Mouse (Mus musculus) left cerebral cortex, postnatal 14 days (tissue): ENCODE measurements at regions not wholly inside any gene's neighbourhood (a gene's known extent, or its start where the extent isn't known, plus 50 kb on each side); places are given as distances from the start of the nearest gene placed in this dataset.

Experiments
- DNase-seq, 2 experiments: peaks; one replicate each; pipeline ENCODE4 v3.0.0; 2021 to 2022; ENCODE audit warnings: low spot score in 2 of 2, mixed read lengths in 1 of 2
- intact Hi-C: fragments of 180-260 bp; cut with DNase I; formaldehyde crosslinking; loops from one replicate; pipeline ENCODE4 v1.15.1; 2025

- DNase-seq = peak in 1 of 2 experiments; percentile 23
- intact Hi-C loops = no loop called here
These were observed 125.6 kb downstream of the Smad6 start for GRCm38 (mm10) chr9:63896073-63896807.

GRCm38 (mm10) chr9:63892235-63892971 lies 129.5 kb downstream of the Smad6 start:
- intact Hi-C loops = no loop called here

GRCm38 (mm10) chr9:63890717-63891116 lies 131.1 kb downstream of the Smad6 start:
- DNase-seq = no peak
- intact Hi-C loops = no loop called here

More at GRCm38 (mm10) chr9:63892235-63892971, 129.5 kb downstream of the Smad6 start:
- DNase-seq = no peak

GRCm38 (mm10) chr9:63889570-63889969 lies 131.8 kb upstream of the Smad3 start:
- no peak for DNase-seq
- intact Hi-C loops = no loop called here

GRCm38 (mm10) chr9:63884971-63885370 lies 127.2 kb upstream of the Smad3 start:
- no peak for DNase-seq
- intact Hi-C loops = no loop called here

GRCm38 (mm10) chr9:63883738-63884520 lies 126.1 kb upstream of the Smad3 start:
- peak; percentile 22 to 45 for DNase-seq
- intact Hi-C loops = no loop called here

- intact Hi-C loops = no loop called here
- no peak for DNase-seq
These were observed 123.9 kb upstream of the Smad3 start for GRCm38 (mm10) chr9:63881692-63882091.

GRCm38 (mm10) chr9:63881261-63881563 lies 123.4 kb upstream of the Smad3 start:
- DNase-seq = peak; percentile 21 to 30
- intact Hi-C loops = no loop called here

GRCm38 (mm10) chr9:63880487-63881260 lies 122.9 kb upstream of the Smad3 start:
- DNase-seq = no peak

GRCm38 (mm10) chr9:63879710-63880428 lies 122.1 kb upstream of the Smad3 start:
- intact Hi-C loops = no loop called here
- DNase-seq = no peak

More at GRCm38 (mm10) chr9:63880487-63881260, 122.9 kb upstream of the Smad3 start:
- intact Hi-C loops = no loop called here

- no peak for DNase-seq
- intact Hi-C loops = no loop called here
These were observed 120.1 kb upstream of the Smad3 start for GRCm38 (mm10) chr9:63877864-63878263.

- DNase-seq = no peak
- intact Hi-C loops = no loop called here
These were observed 119.1 kb upstream of the Smad3 start for GRCm38 (mm10) chr9:63876886-63877285.

GRCm38 (mm10) chr9:63876023-63876422 lies 118.2 kb upstream of the Smad3 start:
- intact Hi-C loops = no loop called here
- no peak for DNase-seq

GRCm38 (mm10) chr9:63875193-63875592 lies 117.4 kb upstream of the Smad3 start:
- no peak for DNase-seq
- intact Hi-C loops = no loop called here

- DNase-seq = no peak
- intact Hi-C loops = no loop called here
These were observed 106.6 kb upstream of the Smad3 start for GRCm38 (mm10) chr9:63864350-63864749.

- intact Hi-C loops = no loop called here
These were observed 105.5 kb upstream of the Smad3 start for GRCm38 (mm10) chr9:63863328-63863727.

GRCm38 (mm10) chr9:63862427-63862826 lies 104.6 kb upstream of the Smad3 start:
- intact Hi-C loops = no loop called here
- peak in 1 of 2 experiments; percentile 60 for DNase-seq

More at GRCm38 (mm10) chr9:63863328-63863727, 105.5 kb upstream of the Smad3 start:
- no peak for DNase-seq

- intact Hi-C loops = no loop called here
- no peak for DNase-seq
These were observed 103.6 kb upstream of the Smad3 start for GRCm38 (mm10) chr9:63861418-63861817.

GRCm38 (mm10) chr9:63860196-63860595 lies 102.4 kb upstream of the Smad3 start:
- no peak for DNase-seq
- intact Hi-C loops = no loop called here
